Mouse (Mus musculus) C2C12 (cell line): ENCODE results near the gene Pde2a. TPM values are rescaled to one million over a fixed set of nuclear protein-coding genes. Genes with fewer than 3 reads are reported as not detected.

ENCODE experiments used
- H3K27me3 ChIP-seq: one replicate; pipeline ENCODE4 v1.6.1; 2011; ENCODE audit not compliant: control insufficient read depth, insufficient read depth, insufficient read length
- H3K36me3 ChIP-seq: one replicate; pipeline ENCODE4 v1.6.1; 2011; ENCODE audit not compliant: control insufficient read depth, insufficient read depth
- H3K4me3 ChIP-seq: one replicate; pipeline ENCODE4 v1.5.1; 2011; ENCODE audit warnings: mild to moderate bottlenecking, control low read depth; ENCODE audit not compliant: poor library complexity, insufficient read depth, severe bottlenecking
- H3K79me2 ChIP-seq: one replicate; pipeline ENCODE4 v1.6.1; 2011; ENCODE audit not compliant: control insufficient read depth, insufficient read depth
- H3K79me3 ChIP-seq: one replicate; pipeline ENCODE4 v1.6.1; 2011; ENCODE audit warnings: low read depth, control low read depth
- H3ac ChIP-seq: one replicate; pipeline ENCODE3; 2011; ENCODE audit warnings: low read depth; ENCODE audit not compliant: control insufficient read depth, insufficient read length
- CEBPB ChIP-seq: IDR thresholded peaks from one replicate; pipeline ENCODE4 v1.6.1; 2011; ENCODE audit warnings: low read depth, mild to moderate bottlenecking, control low read depth, moderate library complexity
- CTCF ChIP-seq: IDR thresholded peaks from one replicate; pipeline ENCODE4 v1.5.1; 2011; ENCODE audit not compliant: control insufficient read depth, insufficient read depth, insufficient read length
- FOSL1 ChIP-seq: IDR thresholded peaks from one replicate; pipeline ENCODE4 v1.8.0; 2011; ENCODE audit warnings: mild to moderate bottlenecking, low read length; ENCODE audit not compliant: poor library complexity, insufficient read depth, severe bottlenecking
- MAX ChIP-seq: IDR thresholded peaks from one replicate; pipeline ENCODE4 v1.6.1; 2011; ENCODE audit warnings: mild to moderate bottlenecking, control low read depth
- MYOD1 ChIP-seq: IDR thresholded peaks from one replicate; pipeline ENCODE4 v1.6.1; 2011; ENCODE audit warnings: low read depth; ENCODE audit not compliant: control insufficient read depth, insufficient read length
- MYOG ChIP-seq: IDR thresholded peaks from one replicate; pipeline ENCODE4 v1.6.1; 2011; ENCODE audit not compliant: control insufficient read depth, insufficient read length; ENCODE audit errors: extremely low read depth
- USF1 ChIP-seq: IDR thresholded peaks from one replicate; pipeline ENCODE4 v1.6.1; 2011; ENCODE audit warnings: low read depth, mild to moderate bottlenecking, control low read depth, moderate library complexity
- polyA plus RNA-seq: library from polyadenylated mRNA; unstranded; fragments of >200 nt; fragmentation: generic; extraction: Trizol; gene quantifications from one replicate; pipeline ENCODE4 v1.2.1, GENCODE M21; 2012; ENCODE audit warnings: missing spikeins

Pde2a gene
- polyA plus RNA-seq, 1 experiment, result 2.9 TPM

DNA sequence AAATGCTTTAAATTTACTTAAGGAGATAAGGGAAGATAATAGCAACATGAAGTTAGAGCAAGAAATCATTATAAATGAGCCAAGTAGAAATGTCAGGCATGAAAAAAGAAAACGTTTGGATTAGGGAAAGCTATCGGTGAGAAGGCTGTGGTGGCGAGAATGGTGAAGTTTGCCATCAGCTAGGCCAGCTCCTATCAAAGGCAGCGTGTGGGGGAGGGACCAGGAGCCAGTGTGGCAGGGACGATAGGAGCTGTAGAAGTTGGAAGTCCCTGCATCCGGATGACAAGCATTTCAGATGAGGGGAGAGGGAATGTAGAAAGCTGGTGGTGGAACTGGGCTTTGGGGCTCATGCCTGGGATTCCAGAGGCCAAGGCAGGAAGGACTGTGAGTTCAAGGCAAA lies 93.8 kb downstream of the Pde2a start:
- H3K79me3 ChIP-seq, result no peaks in the 10 kb centered on the region
- no peaks in the 10 kb centered on the region for H3K36me3 ChIP-seq
- H3K4me3 ChIP-seq, result no peak overlapping the region

DNA sequence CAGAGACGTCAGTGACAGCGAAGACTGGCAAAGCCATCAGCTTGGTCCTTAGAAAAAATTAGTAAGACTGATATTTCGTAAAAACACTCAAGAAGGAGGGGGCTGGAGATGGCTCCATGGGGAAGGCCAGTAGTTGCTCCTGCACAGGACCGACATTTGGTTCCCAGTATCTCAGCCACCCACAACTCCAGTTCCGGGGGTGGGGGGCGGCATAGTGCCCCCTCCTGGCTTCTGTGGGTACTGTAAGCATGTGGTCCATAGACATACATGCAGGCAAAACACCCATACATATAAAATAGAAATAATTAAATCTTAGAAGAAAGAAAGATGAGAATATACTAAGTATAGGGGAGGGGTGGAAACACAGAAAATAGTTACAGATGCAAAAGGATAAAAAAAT lies 95.0 kb downstream of the Pde2a start:
- no peak overlapping the region for H3K4me3 ChIP-seq
- H3K79me2 ChIP-seq, result no peaks in the 10 kb centered on the region
- H3ac ChIP-seq, result no peak overlapping the region
- no peaks in the 10 kb centered on the region for H3K36me3 ChIP-seq
- H3K79me3 ChIP-seq, result no peaks in the 10 kb centered on the region
- no peak for TF ChIP-seq MYOG
- TF ChIP-seq CTCF, result no peak
- no peak for TF ChIP-seq MAX
- no peak for TF ChIP-seq USF1
- TF ChIP-seq FOSL1, result no peak
- TF ChIP-seq MYOD1, result no peak
- no peak for TF ChIP-seq CEBPB
- peaks cover 42% of the 10 kb centered on the region for H3K27me3 ChIP-seq

More for the DNA sequence above, 93.8 kb downstream of the Pde2a start:
- TF ChIP-seq MYOG, result no peak
- TF ChIP-seq USF1, result no peak
- no peak for TF ChIP-seq CTCF
- no peak for TF ChIP-seq MAX
- no peak for TF ChIP-seq MYOD1
- TF ChIP-seq FOSL1, result no peak
- no peak for TF ChIP-seq CEBPB
- peaks cover 42% of the 10 kb centered on the region for H3K27me3 ChIP-seq
- no peaks in the 10 kb centered on the region for H3K79me2 ChIP-seq
- H3ac ChIP-seq, result no peak overlapping the region

DNA sequence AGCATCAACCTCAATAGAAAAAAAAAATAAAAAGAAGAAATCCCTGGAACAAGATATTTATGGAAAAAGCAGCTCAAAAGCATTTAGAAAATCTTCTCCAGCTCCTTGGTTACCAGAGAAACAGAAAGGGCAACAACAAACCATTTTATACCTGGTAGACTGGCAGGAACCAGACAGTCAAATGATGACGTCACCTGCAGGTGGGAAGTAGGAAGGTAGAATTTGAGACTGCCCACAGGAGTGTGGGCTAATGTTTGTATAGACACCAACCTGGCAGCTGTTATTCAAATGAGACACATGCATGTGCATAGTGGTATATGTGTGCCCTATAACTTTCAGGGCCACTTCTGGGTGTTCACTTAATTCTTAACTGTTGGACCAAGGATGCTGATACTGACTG lies 100.2 kb downstream of the Pde2a start:
- H3K27me3 ChIP-seq, result peaks cover 37% of the 10 kb centered on the region
- no peak overlapping the region for H3ac ChIP-seq
- no peak overlapping the region for H3K4me3 ChIP-seq
- TF ChIP-seq MAX (no peak), USF1 (no peak), MYOD1 (no peak), MYOG (no peak), FOSL1 (no peak), CEBPB (no peak), CTCF (no peak)
- H3K79me2 ChIP-seq, result no peaks in the 10 kb centered on the region
- no peaks in the 10 kb centered on the region for H3K36me3 ChIP-seq
- no peaks in the 10 kb centered on the region for H3K79me3 ChIP-seq

DNA sequence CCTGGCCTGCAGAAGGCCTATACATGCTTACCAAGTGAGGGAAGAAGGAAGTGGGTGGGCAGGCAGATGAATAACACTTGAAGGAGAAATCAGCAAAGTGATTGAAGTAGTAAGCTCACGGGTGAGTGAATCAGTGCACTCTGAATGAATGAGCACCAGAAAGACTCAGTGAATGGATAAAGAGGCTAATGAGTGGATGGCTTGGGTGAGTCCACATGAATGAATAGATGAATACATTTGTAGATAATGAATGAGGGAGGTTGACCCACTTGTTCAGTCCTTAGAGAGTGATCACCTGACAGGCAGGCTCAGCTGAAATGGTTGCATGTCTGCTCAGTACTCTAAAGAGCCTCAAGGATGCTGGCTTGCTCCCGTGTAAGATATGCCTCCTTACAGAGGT lies 101.7 kb downstream of the Pde2a start:
- Histone ChIP-seq H3K79me3 (no peaks in the 10 kb centered on the region), H3K4me3 (no peak overlapping the region), H3K36me3 (no peaks in the 10 kb centered on the region), H3K79me2 (no peaks in the 10 kb centered on the region), H3ac (no peak overlapping the region), H3K27me3 (peaks cover 37% of the 10 kb centered on the region)
- no peak for TF ChIP-seq MAX
- TF ChIP-seq MYOD1, result no peak
- TF ChIP-seq FOSL1, result no peak
- TF ChIP-seq CEBPB, result no peak
- no peak for TF ChIP-seq USF1
- TF ChIP-seq CTCF, result no peak

DNA sequence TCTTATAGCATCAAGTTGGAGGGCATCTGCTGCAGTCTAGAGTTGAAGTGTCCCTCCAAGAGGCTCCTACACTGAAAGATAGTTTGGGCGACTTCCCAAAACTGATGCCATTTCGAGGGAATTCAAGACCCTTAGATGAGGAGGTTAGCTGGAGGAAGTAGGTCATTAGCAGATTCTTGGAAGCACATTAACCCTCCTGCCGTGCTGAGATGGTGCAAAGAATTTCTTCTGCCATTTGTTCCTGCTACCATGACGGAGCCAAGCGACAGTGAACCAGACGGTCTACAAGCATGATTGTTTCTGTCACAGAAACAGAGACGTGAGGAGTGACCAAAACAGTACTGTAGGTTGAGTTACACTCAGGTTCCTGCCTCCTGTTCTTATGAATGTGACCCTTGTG lies 105.0 kb downstream of the Pde2a start:
- Histone ChIP-seq H3ac (no peak overlapping the region), H3K36me3 (no peaks in the 10 kb centered on the region), H3K79me2 (no peaks in the 10 kb centered on the region), H3K4me3 (no peak overlapping the region), H3K27me3 (peaks cover 29% of the 10 kb centered on the region), H3K79me3 (no peaks in the 10 kb centered on the region)
- TF ChIP-seq MYOD1 (no peak), MYOG (no peak), CTCF (no peak), USF1 (no peak), MAX (no peak), CEBPB (no peak), FOSL1 (no peak)

DNA sequence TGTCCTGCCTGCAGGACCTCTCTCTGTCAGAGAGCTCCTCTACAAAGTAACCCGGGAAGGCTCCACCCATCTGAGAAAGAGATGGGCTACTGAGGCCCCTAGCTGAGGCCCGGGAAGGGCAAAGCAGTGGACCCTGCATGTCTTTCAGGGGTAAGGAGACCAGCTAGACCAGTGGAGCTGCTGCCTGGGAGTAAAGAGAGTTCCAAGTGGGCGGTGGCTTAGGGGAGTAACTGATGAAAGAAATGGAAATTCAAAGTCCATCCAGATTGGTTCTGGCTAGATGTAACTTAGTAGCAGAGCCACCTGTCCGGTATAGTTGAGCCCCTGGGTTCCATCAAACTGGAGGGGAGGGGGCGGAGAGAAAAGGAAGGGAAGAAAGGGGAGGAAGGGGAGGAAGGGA lies 112.9 kb downstream of the Pde2a start:
- H3K27me3 ChIP-seq, result peaks cover 10% of the 10 kb centered on the region
- no peak for TF ChIP-seq MAX
- TF ChIP-seq MYOG, result no peak
- no peak for TF ChIP-seq FOSL1
- TF ChIP-seq MYOD1, result no peak
- TF ChIP-seq CTCF, result no peak
- no peak for TF ChIP-seq CEBPB
- no peak for TF ChIP-seq USF1

More for the DNA sequence above, 112.9 kb downstream of the Pde2a start:
- Histone ChIP-seq H3K79me2 (no peaks in the 10 kb centered on the region), H3K36me3 (no peaks in the 10 kb centered on the region), H3K79me3 (no peaks in the 10 kb centered on the region), H3K4me3 (no peak overlapping the region), H3ac (no peak overlapping the region)
